Mouse (Mus musculus) hindbrain, embryonic 11.5 days (tissue): ENCODE measurements around the gene Fads3. TPM values are rescaled to one million over a fixed set of nuclear protein-coding genes. Genes with fewer than 3 reads are reported as not detected.

Experiments
- ATAC-seq: fragments of 200-750 bp; cut with Nextera tagmentation; 2 replicates; pipeline ENCODE4 v1.8.0; 2017; ENCODE audit warnings: mild to moderate bottlenecking, moderate TSS enrichment, moderate library complexity; ENCODE audit not compliant: low FRiP score
- DNase-seq: peaks from one replicate; pipeline ENCODE4 v3.0.0-alpha.2; 2015; ENCODE audit warnings: low spot score
- H3K27ac ChIP-seq: fragments of 300-500 bp; sonication (generic); 2 replicates; pipeline ENCODE4 v1.5.1; 2014; ENCODE audit warnings: mild to moderate bottlenecking, low read depth, low read length
- H3K27me3 ChIP-seq: fragments of 300-500 bp; sonication (generic); 2 replicates; pipeline ENCODE4 v1.6.1; 2014; ENCODE audit warnings: mild to moderate bottlenecking, low read length, moderate library complexity, mixed read lengths; ENCODE audit not compliant: control insufficient read depth, insufficient read depth
- H3K36me3 ChIP-seq: fragments of 300-500 bp; sonication (generic); 2 replicates; pipeline ENCODE4 v1.6.1; 2014; ENCODE audit warnings: mild to moderate bottlenecking, low read length, moderate library complexity, mixed read lengths; ENCODE audit not compliant: control insufficient read depth, insufficient read depth
- H3K4me1 ChIP-seq: fragments of 300-500 bp; sonication (generic); replicated peaks from 2 replicates; pipeline ENCODE4 v1.6.1; 2014; ENCODE audit warnings: low read length, mixed read lengths; ENCODE audit not compliant: control insufficient read depth, insufficient read depth
- H3K4me2 ChIP-seq: fragments of 300-500 bp; sonication (generic); replicated peaks from 2 replicates; pipeline ENCODE4 v1.6.1; 2014; ENCODE audit warnings: mild to moderate bottlenecking, low read depth, low read length
- H3K4me3 ChIP-seq: fragments of 300-500 bp; sonication (generic); 2 replicates; pipeline ENCODE4 v1.5.1; 2014; ENCODE audit warnings: low read depth, low read length
- H3K9ac ChIP-seq: fragments of 300-500 bp; sonication (generic); 2 replicates; pipeline ENCODE4 v1.6.1; 2014; ENCODE audit warnings: low read depth, low read length
- H3K9me3 ChIP-seq: fragments of 300-500 bp; sonication (generic); 2 replicates; pipeline ENCODE4 v1.6.1; 2016; ENCODE audit warnings: low read length; ENCODE audit not compliant: control insufficient read depth
- WGBS: fragments of 180-500 bp; shearing (Covaris S2); extraction: QIAGEN DNeasy Blood & Tissue Kit; methylation state at CpG from one replicate; pipeline ENCODE4 v1.1.7; 2014; 5-methylcytosine and 5-hydroxymethylcytosine counted together
- polyA plus RNA-seq: library from polyadenylated mRNA; unstranded; fragments of >200 nt; fragmentation: Nextera tagmentation; extraction: Ambion mirVana; gene quantifications from 2 replicates; pipeline ENCODE4 v1.2.1, GENCODE M21; 2014

Fads3 gene
- polyA plus RNA-seq, result 5.7 and 5.8 TPM in 2 replicates

- Histone ChIP-seq H3K4me3 (peak within 1 kb of the TSS; percentile 54), H3K27me3 (0 out of 2 replicates have a peak, but pooled peaks cover 4% of the 10 kb centered on the region), H3K27ac (no peak within 1 kb of the TSS), H3K4me2 (peak within 1 kb of the TSS; percentile 99), H3K4me1 (peaks cover 9% of the 10 kb centered on the region; the same call in 1 of the 2 replicates), H3K9me3 (no peaks in the 10 kb centered on the region), H3K9ac (peak within 1 kb of the TSS; percentile 71), H3K36me3 (no peaks in the 10 kb centered on the region)
- WGBS, result under 1% methylated on average over 58 of the region's 69 CpGs
- ATAC-seq, result peak; percentile 91
- DNase-seq, result peak; percentile 77
Measured at GRCm38 (mm10) chr19:10041388-10042148, at the start of gene Fads3. Fads3 (plus strand) TSS chr19:10041569.

GRCm38 (mm10) chr19:9992011-9992958 lies 49.1 kb upstream of the Fads3 start:
- 46% methylated on average over 26 of the region's 26 CpGs for WGBS
- no peaks in the 10 kb centered on the region for H3K27me3 ChIP-seq
- DNase-seq (no peak), ATAC-seq (peak; percentile 50)
- no peaks in the 10 kb centered on the region for H3K4me1 ChIP-seq
- H3K4me3 ChIP-seq, result peak overlapping the region; percentile 25
- peak overlapping the region; percentile 41 for H3K4me2 ChIP-seq
- no peak overlapping the region for H3K27ac ChIP-seq
- H3K9me3 ChIP-seq, result no peaks in the 10 kb centered on the region
- no peaks in the 10 kb centered on the region for H3K36me3 ChIP-seq
- peak overlapping the region; percentile 29 for H3K9ac ChIP-seq

- WGBS, result 6% methylated on average over 17 of the region's 17 CpGs
- Histone ChIP-seq H3K4me1 (no peaks in the 10 kb centered on the region), H3K27ac (no peak overlapping the region), H3K9me3 (no peaks in the 10 kb centered on the region), H3K4me3 (peak overlapping the region; percentile 25), H3K36me3 (no peaks in the 10 kb centered on the region), H3K27me3 (no peaks in the 10 kb centered on the region), H3K4me2 (peak overlapping the region; percentile 41), H3K9ac (peak overlapping the region; percentile 29)
- DNase-seq (peak; percentile 95), ATAC-seq (peak; percentile 92)
Measured at GRCm38 (mm10) chr19:9993036-9993656, 48.2 kb upstream of the Fads3 start.

- no peaks in the 10 kb centered on the region for H3K36me3 ChIP-seq
- H3K27me3 ChIP-seq, result no peaks in the 10 kb centered on the region
- ATAC-seq (no peak), DNase-seq (no peak)
- no peaks in the 10 kb centered on the region for H3K9me3 ChIP-seq
- no peak overlapping the region for H3K4me2 ChIP-seq
- no peak overlapping the region for H3K4me3 ChIP-seq
- 78% methylated on average over 12 of the region's 12 CpGs for WGBS
- H3K4me1 ChIP-seq, result no peaks in the 10 kb centered on the region
- H3K9ac ChIP-seq, result no peak overlapping the region
- H3K27ac ChIP-seq, result no peak overlapping the region
Measured at GRCm38 (mm10) chr19:9997204-9998062, 43.9 kb upstream of the Fads3 start.

- Histone ChIP-seq H3K4me2 (no peak overlapping the region), H3K9ac (no peak overlapping the region), H3K9me3 (no peaks in the 10 kb centered on the region), H3K4me3 (no peak overlapping the region), H3K36me3 (no peaks in the 10 kb centered on the region), H3K27ac (no peak overlapping the region), H3K4me1 (no peaks in the 10 kb centered on the region), H3K27me3 (no peaks in the 10 kb centered on the region)
- no peak for ATAC-seq
- DNase-seq, result no peak
- WGBS, result 72% methylated on average over 2 of the region's 2 CpGs
Measured at GRCm38 (mm10) chr19:9998063-9998416, 43.3 kb upstream of the Fads3 start.

- no peak for DNase-seq
- H3K27me3 ChIP-seq, result no peaks in the 10 kb centered on the region
- ATAC-seq, result no peak
- no peak overlapping the region for H3K9ac ChIP-seq
- H3K4me2 ChIP-seq, result no peak overlapping the region
- H3K9me3 ChIP-seq, result no peaks in the 10 kb centered on the region
- H3K27ac ChIP-seq, result no peak overlapping the region
- 76% methylated on average over 13 of the region's 13 CpGs for WGBS
- H3K4me3 ChIP-seq, result no peak overlapping the region
- no peaks in the 10 kb centered on the region for H3K4me1 ChIP-seq
- no peaks in the 10 kb centered on the region for H3K36me3 ChIP-seq
Measured at GRCm38 (mm10) chr19:9998736-9999486, 42.5 kb upstream of the Fads3 start.

- WGBS, result 30% methylated on average over 3 of the region's 3 CpGs
- Histone ChIP-seq H3K4me3 (no peak overlapping the region), H3K4me2 (no peak overlapping the region), H3K9me3 (no peaks in the 10 kb centered on the region), H3K9ac (no peak overlapping the region), H3K27ac (no peak overlapping the region), H3K4me1 (no peaks in the 10 kb centered on the region), H3K36me3 (no peaks in the 10 kb centered on the region), H3K27me3 (no peaks in the 10 kb centered on the region)
- ATAC-seq (peak; percentile 35; the same call in 1 of the 2 replicates), DNase-seq (peak; percentile 53)
Measured at GRCm38 (mm10) chr19:10000330-10000729, 41.0 kb upstream of the Fads3 start.
